Mouse (Mus musculus) embryo, embryonic 9.5 days (tissue): ENCODE measurements at regions not wholly inside any gene's neighbourhood (a gene's known extent, or its start where the extent isn't known, plus 50 kb on each side); places are given as distances from the start of the nearest gene placed in this dataset.

ENCODE experiments used
- DNase-seq: peaks from one replicate; pipeline ENCODE4 v3.0.0-alpha.2; 2017; ENCODE audit errors: extremely low spot score

DNA sequence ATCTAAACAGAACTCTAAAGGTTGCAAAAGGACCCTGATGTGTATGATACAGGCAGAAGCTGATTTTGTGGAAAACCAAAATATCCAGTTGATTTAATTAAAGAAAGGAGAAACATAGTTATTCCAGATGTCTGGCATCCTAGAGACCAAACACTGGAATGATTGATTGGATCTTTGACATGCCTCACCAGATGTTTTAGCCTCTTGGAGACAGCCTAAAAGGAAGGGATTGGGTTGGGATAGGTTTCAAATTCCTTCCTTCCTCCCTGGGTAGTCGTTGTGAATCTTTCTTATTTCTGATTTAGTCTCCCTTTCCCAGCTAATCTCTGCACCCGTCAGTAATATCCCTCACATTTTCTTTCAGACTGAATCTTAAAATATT lies 190.9 kb upstream of the Gm9747 start:
- peak; percentile 15 for DNase-seq

DNA sequence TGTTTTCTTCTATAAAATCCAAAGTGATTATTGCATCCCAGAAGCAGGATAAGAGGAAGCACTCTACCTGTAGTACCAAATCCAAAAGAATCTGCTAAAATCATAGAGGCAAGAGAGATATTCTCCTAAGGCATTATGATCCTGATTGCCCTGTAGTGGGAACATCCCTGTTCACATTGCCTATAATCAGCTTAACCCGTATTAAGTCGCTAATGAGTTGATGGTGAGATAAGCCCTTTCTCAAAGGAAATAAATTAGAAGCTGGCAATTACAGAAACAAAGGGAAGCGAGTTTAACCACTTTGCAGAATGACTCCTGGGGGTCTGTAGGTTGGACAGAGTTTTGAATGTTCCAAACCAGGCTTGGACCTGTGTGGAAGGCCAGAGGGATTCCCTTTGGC lies 190.4 kb upstream of the Gm9747 start:
- DNase-seq, result no peak

DNA sequence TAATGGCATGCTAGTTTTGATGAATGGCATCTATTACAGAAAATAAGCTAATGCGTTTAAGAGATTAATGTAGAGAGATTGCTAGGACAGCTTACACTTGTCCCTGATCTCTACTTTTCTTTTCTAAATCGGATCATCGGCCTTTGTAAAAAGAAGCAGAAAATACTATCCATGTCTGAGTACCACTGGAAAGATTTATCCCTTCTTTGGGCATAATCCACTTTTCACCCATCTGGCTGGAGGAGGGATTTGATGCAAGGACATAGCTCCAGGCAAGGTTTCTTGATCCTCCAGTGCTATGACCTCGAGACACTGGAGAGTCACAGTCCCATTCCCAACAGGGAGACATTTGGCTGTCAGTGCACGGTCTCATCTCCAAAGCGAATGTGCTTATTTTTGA lies 166.6 kb upstream of the Gm9747 start:
- no peak for DNase-seq

DNA sequence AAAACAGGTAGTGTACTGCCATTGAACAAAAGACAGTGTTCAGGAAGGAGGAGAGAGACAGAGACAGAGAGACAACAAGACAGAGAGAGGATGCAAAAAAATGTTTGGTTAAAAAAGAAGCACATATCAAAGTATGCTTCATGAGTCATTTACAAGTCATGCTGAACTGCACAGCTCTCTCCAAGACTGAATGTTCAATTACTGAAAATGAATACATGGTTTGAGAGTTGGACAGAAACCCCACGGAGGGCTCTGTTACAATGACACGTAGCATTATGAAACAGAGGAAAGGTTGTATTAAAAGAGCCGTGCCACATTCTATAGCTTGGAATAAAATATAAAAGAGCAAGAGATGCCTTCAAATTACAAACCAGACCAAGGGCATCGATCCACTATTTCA lies 164.3 kb upstream of the Gm9747 start:
- DNase-seq, result no peak

DNA sequence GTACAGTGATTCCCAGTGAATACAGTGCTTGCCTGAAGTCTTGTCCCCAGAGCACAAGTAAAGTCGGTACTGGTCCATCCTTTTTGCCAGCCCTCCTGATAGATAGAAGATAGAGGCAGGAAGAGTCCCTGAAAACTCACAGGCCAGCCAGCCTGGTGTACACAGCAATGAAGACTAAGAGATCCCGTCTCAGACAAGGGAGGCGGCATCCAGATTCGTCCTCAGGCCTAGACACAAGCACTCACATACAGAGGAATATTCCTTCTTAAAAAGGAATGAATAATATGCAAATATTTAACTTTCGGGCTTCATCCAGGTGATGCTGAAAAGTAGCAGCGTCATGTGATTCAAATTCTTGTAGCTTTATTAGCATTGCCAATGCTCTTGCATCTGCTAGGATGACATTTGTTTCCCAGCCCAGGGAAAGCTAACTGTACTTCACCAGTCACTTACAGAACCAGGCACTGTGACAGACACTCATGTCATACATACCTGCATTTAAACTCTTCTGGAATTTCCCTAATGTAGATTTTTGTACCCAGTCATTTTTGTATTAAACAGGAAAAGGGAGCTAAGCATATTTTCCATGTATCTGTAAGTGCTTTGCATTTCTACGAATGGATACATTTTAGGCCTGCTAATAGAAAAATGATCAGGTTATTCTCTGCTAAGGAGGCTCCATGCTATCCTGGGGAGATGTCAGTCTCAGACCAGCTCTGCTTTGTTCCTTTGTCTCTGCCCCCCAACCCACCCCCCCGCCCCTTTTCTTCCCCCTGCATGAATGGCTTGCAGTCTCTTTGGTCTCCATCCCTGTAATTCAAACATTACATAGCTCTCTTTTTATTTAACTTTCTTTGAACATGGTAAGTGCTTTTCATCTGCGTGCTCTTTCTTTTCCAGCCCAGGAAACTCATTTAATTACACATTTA lies 162.5 kb upstream of the Gm9747 start:
- no peak for DNase-seq

DNA sequence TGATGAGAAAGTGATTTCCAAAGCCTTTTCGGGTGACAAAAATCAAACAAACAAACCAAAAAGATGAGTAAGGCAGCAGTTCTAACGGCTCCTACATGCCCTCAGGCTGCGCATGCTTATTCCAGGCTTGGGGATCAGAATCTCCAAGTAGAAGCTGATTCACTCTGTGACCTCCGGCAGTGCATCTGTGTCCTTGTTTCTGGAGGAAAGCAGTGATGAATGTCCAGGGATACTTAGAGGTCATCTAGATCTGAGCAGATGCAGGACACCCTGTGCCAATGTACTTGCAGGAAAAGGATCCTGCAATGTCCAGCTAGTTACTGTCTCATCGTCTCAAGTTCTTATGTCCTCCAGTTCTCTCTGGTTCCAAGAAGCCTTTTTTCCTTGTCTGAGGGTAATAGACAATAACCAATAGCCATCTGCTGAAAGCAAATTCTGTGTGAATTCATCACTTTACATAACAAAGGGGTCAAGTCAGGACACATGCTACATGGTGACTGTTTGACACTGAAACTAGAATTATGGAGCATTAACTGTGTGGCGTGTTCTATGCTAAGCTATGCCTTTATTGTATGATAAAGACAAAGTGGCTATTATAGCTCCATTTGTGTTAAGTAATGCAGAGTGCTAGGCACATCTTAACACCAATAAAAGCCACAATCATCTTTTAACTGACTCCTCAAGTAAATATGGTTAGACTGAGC lies 143.6 kb upstream of the Gm9747 start:
- no peak for DNase-seq

DNA sequence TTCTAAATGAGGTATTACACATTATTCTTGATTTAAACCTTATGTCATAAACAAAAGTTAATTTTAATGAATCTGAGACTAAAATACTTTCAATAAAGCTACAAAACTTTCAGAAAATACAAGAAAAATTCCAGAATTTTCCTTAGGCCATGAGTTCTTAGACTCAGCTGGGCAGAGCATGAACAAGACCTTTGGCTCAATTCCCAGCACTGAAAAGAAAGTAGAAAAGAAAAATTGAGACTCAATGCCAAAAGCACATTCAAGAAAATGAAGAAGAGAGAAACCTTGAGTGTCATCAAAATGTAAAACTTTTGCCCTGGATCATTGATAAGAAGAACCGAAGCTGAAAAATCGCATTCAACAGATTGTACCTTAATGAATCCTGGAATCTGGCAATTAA lies 137.8 kb upstream of the Gm9747 start:
- no peak for DNase-seq

DNA sequence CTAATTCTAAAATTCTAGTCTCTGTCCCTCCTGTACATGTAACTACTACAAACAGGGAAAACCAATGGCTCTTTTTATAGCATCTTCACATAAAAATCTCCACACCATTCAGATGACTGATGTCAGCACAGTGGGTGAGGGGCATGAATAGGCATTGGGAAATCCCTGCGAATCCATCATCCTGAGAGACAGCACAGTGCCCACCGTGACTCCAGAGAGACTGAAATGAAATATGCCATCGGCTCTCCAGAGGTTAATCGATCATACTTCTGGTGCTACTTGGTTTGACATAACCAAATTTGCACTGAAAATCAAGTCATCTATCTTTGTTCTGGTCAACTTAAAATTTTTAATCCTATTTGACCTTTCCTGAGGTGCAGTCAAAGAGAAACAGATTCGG lies 126.2 kb upstream of the Gm9747 start:
- no peak for DNase-seq

DNA sequence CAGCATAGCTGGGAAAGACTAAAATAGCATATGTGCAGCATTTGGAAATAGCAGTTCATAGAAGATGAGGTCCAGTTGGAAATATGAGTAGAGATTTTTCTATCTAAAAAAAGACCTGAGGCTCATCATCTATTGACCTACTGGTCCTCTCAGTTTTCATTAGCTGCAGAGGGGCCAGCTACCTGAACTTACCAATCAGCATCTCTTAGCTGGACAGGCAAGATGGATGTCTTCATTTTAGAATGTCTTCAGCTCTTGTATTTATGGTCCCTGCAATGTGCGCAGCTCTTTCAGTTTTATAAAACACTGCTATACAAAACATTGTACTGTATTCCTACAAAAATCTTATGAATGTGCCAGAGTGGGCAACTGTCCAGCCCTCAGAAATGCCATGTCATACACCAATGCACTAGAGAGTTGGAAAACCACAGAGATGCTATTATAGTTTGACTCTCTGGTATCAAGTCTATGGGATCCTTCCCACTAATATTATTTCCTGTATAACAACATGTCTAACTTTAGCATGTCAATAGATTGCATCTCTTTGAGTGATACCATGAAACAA lies 122.8 kb upstream of the Gm9747 start:
- no peak for DNase-seq

DNA sequence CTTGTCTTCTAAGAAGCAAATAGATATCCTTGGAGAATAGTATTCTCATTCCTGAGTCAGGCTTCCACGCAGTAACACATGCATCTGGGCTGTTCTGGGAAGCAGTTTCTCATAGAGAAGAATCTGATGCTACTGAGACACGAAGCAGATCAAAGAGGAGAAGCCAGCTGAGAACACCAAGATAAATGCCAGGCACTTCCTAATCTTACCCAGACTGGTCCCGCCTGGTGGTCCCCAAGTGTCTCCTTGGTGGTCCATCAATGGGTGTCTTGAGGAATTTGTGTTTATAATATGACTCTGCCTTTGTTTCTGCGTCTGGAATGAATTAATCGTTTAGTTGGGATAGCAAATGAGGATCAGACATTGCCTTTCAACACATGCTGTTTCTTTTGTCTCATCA lies 120.5 kb upstream of the Gm9747 start:
- peak; percentile 46 for DNase-seq

DNA sequence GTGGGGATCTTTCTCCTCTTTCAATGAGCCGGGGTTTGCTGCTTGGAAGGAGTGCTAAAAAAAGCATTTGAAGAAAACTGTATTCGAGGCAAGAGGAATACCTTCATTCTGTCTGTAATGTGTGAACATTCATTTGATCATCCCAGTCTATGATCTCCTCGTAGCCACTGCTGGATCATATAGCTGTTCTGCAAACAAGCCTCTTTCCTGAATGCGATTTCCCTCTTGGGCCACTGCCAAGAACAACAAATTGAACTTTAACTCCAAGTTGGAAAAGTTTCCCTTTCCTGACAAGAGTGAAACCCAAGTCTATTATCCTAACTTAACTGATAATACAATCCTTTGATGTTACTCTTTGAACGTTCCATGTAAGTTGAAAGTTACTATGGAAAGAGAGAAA lies 108.4 kb upstream of the Gm9747 start:
- DNase-seq, result no peak

DNA sequence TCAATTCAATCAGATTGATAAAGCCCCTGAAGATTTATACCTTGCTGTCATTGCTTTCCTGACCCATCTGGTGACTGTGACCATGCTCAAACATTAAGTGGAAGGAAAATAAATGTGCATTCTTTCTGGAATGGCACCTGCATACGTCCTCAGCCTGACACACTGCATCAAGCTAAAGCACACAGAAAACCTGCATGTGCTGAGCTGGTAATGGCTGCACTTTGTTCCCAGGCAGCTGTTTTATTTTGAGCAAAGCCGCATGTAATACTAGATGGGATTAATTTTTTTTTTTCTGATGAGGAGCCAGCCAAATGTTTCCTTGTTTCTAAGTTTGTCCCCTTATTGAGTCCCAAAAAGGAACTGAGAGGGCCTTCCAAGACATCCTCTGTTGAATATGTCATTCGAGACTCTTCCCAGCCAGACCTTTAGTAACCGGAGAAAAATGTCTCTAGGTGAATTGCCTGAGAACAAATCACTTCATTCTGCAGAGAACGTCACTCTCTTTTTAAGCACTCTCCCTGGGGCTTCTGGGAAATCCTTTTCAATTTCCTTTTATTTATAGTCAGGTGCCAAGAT lies 103.1 kb upstream of the Gm9747 start:
- no peak for DNase-seq

DNA sequence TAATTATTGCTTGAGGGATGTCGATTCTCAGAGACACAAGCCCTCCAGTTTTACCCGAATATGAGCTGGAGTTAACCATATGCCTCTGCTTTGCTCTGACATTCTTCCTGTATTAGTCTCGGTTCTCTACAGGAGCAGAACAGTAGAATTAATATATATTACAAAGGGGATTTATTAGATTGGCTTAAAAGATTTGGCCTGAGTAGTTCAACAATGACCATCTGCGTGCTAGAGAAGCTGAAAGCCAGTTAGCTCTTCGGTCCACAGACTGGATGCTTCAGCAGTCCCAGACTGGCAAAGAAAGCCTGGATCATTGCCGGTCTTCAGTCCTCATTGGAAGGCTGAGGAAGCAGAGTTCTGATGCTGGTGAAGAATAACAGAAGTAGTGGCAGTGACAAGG lies 100.4 kb upstream of the Gm9747 start:
- DNase-seq, result no peak

DNA sequence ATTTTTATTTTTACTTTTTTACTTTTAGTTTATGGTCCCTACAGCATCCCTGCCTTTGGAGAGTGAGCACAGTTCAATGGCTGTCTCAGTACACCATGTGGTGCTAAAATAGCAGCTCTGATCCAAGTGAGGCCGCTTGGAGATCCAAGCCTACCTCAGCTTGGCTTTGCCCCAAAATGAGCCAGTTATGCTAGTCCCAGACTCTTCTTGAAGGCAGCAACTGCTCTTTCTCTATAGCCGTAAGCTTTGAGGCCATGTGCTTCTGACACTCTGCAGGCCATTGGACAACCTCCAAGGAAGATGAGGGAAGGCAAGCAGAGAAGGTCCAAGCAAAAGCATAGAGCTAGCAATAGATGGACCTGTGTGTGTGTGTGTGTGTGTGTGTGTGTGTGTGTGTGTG lies 98.0 kb upstream of the Gm9747 start:
- no peak for DNase-seq

DNA sequence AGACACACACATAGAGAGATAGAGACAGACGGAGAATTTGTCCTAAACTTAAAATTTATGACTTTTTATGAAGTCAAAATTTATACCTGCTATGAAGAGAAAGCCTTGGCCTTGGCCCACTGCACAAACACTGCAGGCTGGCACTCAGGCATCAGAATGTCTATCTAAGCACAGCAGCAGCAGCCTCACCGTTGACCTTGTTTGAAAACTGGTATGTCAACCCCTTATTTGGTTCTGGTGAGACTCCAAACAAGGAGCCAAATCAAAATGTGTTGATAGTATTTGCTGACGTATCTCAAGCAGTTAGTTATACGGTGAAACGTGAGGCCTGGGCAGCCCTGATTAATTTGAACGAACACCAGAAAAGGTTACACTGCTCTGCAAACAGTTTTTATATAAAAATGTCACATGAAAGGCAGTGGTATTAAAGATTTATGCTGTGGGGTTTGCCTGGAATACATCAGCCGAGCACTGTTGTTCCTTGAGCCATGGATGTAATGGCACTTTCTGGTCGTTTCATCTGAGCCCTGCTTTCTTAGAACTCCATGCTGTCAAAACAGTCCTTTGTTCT lies 97.1 kb upstream of the Gm9747 start:
- no peak for DNase-seq

DNA sequence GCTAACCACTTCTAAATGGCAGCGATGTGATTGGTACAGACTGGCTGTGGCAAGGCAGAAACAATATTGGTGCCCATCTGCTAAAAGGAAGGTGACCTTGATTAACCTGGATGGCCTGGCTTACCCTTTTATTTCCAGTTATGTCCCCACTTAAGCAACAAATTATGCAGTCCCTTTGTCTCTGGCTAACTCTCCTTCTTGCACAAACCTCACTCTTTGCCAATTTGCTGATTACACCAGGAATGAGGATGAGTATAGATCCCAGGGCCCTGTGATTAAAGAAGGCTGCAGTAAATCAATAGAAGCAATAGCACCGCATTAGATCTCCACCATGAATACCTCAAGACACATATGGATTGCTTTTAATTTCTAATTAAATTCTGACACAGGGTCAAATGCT lies 87.7 kb upstream of the Gm9747 start:
- no peak for DNase-seq

DNA sequence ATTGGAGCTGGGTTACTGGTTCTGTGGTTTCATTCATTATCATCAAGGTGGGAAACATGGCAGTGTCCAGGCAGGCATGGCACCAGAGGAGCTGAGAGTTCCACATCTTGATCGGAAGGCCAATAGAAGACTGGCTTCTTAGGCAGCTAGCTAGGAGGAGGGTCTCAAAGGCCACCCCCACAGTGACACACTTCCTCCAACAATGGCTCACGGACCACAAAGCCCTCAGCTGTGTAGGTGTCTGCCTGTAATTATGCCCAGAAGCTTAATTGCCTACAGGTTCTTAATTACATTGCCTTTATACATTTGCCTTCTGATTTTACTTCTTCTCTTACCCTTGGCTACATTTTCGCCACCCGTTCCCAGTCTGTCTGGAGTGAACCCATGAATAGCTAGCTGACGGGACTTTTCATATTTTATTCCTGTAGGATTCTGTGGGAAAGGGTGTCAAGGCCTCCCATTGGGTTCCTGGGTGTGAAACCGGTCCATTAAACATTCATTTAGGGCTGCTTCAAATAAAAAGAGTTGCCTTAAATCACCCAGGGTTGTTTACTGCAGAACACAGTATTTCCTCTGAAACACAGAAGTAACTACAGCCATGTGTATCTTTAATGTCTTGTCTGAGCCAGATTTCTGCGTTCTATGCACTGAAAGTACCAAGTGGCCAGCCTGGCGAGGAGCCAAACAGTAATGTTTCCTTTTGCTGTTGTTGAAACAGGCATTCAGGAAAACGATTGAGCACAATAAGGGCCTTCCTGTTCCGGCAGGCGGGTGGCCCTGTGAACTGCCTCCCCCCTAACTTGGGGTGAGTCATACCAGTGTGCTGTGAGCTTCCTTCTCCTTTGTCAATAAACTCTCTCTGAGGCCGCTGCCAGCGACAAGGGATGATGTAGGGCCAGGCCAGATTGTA lies 82.4 kb upstream of the Gm9747 start:
- DNase-seq, result no peak

DNA sequence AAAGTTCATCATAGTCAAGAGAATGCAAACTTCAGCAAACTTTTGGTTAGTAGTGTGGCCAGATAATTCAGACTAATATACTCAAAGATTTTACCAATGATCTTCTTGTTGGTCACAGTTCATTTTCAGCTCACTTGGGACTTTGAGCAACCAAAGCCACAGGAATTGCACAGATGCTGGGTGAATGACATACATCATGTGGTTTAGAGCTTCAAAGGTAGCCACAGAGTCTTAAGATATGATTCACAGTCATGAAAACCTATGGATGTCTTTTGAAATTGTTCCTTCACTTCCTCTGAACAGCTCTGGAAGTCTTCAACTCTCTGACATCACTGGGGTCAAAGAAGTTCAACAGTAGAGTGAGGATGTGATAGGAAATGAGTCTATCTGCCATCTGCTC lies 77.0 kb upstream of the Gm9747 start:
- DNase-seq, result no peak

DNA sequence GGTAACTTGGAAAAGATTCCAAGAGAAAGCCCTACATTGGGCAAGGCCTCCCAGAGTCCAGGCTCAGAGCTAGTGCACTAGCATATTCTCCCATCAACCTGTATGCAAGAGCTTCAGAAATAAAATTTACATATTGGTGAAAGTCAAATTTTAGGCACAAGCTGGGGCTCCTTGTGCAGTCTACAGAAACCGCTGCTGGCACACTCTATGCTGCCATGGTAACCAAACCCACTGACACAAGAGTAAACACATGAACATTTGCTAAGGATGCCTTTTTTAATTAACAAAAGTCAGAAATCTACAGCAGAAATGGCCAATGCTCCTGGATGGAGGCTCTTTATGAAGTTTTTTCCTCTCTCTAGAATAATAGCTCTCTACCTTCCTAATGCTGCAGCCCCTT lies 75.9 kb upstream of the Gm9747 start:
- DNase-seq, result no peak

DNA sequence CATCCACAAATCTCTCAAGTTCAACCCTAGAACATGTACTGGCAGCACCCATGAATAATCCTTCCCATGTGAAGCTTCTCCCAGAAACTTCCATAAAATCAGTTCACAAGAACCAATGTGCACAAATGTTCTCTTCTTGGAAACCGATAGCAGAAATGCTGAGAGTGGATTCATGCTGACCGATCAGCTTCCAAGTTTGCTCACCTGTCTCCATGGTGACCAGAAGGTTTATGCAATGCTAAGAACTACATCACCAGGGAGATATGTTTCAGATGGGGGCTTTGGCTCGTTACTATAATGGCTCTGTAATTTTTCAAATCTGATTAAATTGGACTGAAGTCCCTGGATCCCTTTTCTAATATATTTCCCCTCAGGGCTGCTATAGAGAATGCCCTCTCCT lies 74.4 kb upstream of the Gm9747 start:
- no peak for DNase-seq

DNA sequence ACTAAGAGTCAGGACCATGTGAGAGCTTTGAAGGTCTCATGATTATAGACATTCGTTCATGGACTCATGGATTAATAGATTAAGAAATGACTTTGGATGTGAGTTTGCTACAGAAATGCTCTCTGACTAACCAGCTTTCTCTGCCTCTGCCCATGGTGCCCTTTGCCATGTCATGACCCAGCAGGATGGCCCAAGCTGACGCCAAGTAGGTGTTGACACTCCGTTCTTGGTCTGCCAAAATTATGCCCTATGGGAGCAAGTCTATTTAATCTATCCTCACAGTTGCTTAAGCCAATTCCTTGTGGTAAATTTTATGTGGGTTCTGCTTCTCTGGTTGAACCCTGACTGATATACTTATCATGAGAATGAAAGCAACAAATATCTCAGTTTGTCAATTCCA lies 73.7 kb upstream of the Gm9747 start:
- DNase-seq, result no peak
